Mouse (Mus musculus) retina, adult 2 months (tissue): ENCODE results near the gene Zfp622.

ENCODE experiments used
- DNase-seq: peaks from one replicate; pipeline ENCODE4 v3.0.0-alpha.2; 2012; ENCODE audit warnings: low read depth, low spot score

Zfp622 gene

DNA sequence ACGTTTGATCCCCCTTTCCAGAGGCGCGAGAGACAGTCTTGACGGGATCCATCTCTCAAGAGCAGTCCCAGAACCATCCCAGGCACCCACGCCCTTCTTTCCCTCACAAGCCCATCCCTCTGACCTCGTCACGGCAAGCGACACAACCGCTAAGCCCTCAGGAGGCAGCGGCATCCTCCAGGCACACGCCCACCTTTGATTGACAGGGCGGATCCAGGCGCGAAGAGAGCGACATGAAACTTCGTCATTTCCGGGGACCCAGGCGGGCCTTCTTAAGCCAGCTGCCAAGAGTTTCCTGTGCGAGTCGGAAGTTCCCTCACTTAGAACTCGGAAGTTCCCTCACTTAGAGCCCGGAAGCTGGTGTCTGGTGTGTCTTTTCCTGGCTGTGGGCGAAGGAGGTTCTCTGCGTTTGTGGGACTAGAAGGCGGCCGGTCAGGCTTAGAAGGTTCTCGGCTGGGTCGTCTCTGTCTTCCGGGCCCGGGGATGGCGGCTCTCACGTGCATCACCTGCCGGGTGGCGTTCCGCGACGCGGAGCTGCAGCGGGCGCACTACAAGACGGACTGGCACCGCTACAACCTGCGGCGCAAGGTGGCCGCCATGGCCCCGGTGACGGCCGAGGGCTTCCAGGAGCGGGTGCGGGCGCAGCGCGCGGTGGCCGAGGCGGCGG lies at the start of gene Zfp622:
Gene Zfp622, plus strand, starts transcription at position 300 of the 667 bp plus-strand sequence.
- peak; percentile 97 for DNase-seq

DNA sequence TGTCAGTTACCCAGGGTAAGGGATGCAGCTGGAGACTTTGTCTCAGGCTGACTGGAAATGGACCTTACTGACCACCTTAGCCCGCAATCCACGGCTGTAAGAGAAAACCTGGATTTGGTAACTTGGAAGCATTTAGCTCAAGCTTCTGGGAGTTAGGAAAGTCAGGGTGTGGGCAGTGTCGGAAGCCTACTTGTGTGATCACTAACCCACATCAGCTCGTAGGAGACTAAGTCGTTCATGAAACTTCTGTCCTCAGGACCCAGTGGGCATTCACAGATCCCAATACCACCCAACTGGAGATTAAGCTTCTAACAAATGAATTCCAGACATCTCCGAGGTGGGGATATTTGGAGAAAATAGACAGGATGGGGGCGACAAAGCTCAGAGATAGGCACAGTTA lies 49.8 kb upstream of the Zfp622 start:
- no peak for DNase-seq

DNA sequence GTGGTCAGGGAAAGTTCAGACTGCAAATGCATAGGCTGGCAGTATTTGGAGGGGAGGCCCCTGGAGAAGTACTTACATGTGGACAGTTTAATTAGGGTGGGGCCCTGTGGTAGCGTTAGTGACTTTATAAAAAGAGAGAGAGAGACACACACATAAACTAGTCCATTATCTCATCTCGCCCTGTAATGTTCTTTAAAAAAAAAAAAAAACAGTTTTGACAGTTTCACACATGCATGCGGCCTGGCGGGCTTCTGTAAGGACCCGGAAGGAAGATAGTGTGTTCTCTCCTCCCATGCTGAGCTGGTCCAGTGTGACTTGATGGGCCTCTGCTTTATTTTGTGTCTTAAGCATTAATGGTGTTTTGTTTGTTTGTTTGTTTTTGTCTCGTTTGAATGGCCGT lies 45.7 kb upstream of the Zfp622 start:
- no peak for DNase-seq

DNA sequence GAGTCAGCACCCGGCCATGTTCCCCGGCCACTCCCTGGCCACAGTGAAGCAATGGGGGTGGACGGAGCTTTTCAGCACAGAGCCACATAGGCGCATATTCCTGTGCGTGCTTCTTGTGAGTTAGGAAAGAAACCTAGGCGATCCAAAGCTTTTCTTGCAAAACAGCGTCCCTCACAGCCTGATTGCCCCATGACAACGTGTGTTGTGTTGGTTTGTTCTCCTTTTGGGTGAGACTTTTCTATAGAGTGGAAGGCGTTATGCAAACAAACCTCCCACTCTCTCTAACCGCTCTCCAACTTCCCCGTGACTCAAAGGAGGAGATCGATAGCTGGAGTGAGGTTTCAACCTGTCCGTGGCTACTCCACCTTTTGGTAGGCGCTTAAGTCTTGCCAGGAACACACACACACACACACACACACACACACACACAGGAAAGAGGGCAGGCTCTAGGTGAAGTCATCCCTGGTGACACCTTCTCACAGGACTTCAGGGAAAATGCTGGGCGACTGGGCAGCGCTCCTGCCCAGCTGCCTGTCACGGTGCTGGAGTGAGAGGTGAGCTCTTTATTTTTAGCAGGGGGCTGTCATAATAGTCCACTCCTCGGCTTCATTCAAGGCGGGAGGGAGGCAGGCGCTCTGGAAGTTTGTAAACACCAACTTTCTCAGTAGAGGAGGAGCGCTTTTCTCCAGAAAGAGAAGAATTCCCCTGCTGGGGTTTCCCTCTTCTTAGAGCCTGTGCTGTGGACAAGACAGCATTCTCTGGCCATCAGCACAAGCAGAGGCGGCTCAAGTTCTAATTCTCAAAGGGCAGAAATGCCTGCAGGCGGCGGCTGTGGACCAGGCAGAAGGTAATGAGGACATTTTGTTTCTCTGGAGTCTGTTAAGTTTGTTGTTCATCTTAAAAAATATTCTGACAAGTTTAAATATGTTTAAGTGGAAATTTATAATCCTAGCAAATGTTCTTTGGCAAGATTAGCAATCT lies 43.5 kb upstream of the Zfp622 start:
- DNase-seq = no peak

DNA sequence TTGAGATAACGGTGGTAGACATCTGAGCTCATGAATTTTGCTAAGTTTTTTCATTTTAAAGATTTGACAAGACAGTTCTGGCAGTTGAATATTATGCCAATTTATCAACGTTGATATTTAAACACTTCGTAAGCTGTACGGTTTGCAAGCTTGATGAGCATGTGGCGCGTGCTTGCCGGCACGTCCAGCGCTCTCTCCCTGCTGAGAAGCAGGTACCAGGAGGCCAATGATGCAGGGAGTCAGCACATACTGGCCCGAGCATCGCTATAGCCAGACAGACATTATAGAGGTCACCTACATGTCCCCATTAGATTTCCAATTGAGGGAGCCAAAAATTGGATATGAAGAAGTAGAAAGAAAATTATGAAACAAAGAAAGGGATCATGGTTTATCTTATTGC lies 42.7 kb upstream of the Zfp622 start:
- DNase-seq = no peak

DNA sequence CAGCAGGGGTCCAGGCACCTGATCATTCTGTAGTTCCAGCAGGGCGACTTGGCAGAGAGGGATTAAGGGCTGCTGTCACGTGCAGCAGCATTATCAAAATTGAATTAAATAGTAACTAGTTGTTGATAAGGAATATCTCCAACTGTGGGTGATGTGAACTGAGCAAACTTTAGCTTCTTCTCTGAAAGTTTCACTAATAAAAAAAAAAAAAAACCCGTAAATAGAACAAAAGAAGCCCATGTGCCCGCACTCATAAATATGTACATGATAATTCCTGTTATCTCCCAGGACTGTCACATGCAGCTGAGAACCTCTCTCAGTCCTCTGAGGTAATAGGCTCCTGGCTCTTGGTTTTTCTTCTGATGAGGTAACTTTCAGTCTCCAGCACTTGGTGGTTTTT lies 41.8 kb upstream of the Zfp622 start:
- no peak for DNase-seq

DNA sequence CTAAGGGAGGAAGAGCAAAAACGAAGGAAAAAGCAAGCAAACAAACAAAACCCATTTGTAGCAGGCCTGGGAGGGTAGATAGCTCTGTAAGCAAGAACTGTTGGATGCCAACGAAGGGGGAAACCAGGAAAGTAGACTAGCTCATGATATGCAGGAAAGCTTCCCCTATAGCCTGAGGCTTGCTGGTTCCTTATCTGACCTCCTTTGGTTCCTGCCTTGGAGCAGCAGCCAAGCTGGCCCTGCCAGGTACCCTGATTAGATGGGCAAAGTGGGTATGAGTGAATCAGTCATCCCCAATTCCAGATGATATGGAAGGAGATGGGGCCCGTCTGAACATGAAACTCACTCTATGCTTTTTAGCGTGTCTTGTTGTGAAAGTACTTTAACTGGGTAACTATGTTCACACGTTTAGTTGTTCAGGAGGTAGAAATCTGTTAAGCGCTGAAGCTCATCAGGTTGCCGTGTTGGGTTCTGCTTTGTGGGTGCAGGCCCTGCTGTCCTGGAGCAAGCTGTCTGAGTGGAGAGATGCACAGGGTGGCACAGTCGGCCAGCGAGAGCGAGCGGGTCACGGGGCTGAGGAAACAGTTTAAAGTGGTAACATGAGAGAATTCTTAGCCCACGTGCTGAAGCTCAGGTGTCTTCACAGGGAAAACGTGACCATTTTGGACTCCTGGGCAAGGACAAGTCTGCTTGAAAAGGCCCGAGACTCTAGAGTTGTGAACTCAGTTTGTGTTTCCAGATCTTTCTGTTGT lies 40.6 kb upstream of the Zfp622 start:
- no peak for DNase-seq

DNA sequence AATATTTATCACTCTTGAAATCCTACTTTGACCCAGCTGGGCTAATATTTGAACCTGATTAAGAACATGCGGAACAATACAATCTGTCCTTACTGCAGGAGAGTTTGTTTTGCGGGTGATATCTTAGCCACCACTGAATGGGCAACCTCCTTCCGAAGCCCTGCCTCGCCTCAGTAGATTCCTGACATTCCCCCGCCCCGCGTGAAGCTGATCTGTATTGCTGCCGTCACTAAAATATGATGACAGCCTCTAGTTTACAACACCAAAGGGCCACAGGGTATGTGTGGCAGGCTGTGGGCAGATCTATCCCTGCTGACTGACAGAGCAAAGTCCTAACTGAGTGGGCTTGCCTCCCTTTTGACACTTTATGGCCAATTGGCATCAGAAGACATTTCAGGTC lies 38.9 kb upstream of the Zfp622 start:
- DNase-seq = no peak

DNA sequence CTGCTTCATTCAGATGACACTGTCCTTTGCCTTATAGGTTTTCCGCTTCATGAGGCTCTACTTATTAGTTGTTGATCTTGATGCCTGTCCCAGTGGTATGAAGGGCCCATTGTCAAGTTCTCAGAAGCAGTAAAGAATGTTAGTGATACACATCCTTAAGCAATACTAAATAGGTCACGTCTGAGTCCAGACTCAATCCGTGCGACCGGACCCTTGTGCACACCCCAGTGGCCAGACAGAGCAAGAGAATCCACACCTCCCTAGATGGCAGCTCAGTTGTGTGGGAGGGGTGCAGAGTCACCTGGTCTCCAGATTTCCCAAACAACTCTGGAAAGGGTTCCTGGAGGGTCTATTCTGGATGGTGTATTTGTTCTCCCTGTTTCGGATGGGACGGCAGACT lies 37.7 kb upstream of the Zfp622 start:
- DNase-seq = no peak

DNA sequence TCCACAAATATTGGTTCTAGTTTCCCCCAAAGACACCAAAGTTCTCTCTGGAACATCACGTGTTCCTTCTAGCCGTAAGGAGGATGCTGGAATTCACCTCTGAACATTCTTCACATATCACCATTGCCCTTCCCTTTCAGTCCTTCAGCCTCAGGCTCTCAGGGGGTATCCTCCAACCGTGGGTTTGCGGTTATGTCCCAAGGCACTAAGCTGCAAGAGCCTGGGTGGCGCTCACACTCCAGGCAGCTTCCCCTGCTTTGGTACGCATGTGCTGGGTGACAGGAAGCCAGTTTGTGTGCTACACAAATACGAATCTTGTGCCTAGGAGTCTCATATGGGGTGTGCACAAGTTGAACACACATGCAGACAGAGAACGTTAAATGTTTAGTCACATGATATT lies 36.8 kb upstream of the Zfp622 start:
- DNase-seq = no peak

DNA sequence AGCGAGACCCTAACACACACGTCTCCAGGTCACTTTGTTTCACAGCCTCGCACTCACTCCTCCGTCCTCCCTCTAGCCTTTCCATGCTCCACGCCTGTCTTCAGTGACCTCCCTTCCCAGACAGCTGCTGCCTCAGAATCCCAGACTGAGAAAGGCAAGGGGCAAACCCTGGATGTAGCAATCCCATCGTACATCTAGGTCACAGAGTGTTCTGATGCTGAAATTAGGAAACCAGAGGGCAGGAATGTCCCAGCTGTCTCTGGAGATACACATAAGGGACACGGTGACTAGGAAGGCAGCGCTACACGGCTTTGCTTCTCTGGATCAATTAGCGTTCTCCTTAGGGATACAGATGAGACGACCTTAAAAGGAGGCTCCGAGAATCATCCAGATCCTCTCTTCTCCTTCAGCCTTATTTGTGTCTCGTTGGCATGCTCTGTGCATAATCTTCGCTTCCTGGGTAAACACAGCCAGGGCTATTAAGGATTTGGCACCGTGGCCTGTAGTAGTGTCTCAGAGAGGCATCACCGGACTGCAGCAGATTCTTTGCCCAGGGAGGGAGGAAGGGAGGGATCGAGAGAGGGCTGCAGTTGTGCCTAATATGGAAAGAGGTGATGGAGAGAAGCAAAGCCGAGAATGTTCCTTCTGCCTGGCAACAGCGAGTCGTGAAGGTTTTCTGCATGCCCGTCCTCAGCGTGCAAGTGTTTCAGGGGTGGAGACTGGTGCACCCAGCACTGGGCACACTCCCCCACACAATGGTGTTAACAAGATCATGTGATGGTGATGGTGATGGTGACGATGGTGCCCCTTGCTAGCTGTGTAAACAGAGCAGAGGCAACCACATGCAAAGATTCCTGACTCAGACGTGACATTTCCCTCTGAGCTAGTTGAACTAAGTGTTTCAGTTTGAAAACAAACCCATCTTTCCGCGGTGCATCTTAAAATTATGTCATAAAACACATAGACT lies 35.6 kb upstream of the Zfp622 start:
- no peak for DNase-seq

DNA sequence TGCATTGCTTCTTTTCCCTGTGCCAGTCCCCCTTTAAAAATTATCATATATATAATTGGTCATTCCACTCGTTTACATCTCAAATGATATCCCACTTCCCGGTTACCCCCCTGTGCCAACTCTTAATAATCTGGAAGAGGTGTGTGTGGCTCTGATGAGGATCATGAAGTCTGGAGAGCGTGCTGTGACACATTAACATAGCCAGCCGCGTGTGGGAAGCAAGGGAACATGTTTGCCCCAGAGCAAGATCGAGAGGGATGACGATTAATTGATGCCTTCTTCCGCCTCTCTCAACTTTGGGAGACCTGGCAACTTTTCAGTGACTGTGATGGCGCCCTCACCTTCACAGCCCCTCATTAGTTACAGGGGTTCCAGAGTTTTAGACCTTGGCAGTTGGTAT lies 34.5 kb upstream of the Zfp622 start:
- no peak for DNase-seq

DNA sequence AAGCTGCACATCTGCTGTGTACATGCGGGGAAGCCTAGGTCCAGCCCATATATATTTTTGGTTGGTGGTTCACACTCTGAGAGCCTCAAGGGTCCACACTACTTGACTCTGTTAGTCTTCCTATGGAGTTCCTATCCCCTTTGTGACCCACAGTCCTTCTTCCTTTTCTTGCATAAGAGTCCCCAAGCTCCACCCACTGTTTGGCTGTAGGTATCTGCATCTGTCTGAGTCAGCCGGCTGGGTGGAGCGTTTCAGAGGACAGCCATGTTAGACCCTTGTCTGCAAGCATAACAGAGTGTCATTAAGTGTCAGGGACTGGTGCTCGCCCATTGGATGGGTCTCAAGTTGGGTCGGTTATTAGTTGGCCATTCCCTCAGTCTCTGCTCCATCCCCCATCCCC lies 33.6 kb upstream of the Zfp622 start:
- no peak for DNase-seq

DNA sequence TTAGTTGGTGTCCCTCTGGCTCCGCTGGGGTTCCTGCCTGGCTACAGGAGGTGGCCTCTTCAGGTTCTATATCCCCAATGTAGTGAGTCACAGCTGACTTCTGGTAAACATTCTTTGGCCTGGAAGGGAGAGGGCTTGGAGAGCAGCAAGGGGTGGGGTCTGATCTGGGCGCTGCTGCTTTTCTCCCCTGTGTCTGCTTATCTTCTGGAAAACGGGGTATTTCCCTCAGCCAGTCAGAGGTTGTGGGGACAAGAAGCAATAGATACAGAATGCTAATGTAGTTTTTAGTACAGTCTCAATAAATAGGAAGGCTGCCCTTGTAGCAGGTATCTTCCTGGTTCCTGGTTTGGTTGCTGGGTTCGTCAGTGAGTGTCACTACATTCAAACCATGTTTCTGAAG lies 33.1 kb upstream of the Zfp622 start:
- no peak for DNase-seq

DNA sequence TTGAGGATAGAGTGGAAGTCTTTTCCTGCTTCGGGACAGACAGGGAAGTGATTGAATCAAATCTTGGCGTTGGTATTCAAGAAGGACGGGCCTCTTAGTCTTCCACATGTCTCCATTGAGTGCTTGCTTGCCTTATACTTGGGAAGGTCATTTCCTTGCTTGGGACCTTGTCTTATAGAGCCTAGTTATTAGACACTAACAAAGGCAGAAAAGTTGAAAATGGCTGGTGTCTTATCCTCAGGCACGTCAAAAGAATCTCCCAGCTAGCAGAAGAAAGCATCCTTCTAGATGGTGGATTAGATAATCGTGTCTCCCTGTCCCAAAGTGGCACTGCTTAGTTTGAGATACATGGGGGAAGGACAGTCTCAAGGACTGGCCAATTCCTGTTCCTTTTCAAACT lies 28.2 kb upstream of the Zfp622 start:
- no peak for DNase-seq

DNA sequence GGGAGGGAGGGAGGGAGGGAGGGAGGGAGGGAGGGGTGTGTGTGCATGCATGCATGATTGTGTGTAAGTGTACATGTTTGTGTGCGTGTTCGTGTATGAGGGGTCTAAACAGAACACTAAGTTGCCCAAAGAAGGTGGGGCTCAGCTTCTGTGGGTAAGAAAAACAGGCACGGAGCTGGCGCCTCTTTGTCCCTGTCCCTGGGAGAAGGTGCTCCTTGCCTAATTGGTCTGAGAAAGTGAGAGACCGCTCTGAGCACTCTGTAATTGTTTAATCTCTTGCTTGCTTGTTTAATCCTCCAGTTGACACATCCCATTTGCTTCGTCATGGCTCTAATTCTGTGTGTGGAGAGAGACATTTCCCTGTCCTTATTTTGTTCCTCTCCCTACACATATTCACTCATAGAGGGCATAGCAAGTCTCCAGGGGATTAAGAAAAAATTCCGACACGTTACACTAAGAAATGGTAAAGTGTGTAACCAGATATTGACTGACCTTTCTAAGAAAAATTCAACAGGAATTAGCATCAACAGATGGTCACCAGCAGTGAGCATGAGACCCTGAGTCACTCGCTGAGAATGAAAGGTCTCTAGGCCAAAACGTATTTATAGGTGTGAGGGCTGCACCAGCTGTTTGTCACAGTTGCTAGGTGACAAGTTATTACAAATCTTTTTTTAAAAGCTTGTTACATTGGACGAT lies 27.6 kb upstream of the Zfp622 start:
- DNase-seq = no peak

DNA sequence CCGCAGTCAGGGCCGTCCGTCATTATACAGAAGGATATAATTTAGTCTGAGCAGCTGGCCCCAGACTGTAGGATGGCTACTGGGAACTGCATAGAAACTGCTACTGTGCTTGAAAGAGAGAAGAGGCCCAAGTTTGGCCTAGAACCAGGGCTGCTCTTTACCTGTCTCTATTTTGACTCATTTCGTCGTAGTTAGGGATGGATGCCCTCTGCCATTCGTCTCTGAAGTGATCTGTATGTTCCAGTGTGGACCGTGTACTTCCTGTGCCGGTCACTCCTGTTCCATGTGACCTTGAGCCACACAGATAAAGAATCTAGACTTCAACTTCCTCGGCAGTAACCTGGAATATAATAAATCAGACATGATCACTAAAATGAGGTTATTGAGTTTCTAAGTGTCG lies 26.5 kb upstream of the Zfp622 start:
- DNase-seq = no peak

DNA sequence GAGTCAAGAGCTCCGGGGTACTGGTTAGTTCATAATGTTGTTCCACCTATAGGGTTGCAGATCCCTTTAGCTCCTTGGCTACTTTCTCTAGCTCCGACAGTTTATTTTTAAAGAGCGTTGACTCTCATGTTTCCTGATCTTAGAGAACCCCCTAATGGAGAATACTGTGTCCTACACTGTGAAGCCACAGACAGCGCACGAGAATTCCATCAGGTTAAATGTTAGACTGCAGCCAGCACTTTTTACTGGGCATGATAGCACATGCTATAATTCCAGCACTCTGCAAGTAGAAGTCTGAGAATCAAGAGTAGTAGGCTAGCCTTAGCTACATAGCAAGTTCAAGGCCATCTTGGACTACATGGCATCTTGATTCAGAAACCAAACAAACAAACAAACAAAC lies 24.8 kb upstream of the Zfp622 start:
- DNase-seq = peak; percentile 29

DNA sequence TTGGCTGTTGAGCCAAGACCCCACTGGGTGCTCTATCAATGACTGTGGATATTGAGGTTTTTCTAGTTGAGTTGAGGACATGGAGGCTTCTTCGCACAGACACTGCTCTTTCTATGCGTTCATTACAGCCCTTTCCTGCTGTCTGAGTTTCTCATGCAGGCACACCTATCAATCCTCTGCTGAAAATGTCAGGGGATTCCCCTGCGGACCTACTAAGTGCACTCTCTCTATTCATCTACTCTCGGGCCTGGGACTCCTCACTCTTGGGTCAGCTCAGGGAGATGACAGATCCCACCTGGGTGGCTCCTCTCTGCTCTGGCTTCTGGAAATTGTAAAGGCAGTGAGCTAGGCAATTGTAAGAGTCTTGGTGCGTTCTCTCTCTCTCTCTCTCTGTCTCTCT lies 23.9 kb upstream of the Zfp622 start:
- DNase-seq = no peak

DNA sequence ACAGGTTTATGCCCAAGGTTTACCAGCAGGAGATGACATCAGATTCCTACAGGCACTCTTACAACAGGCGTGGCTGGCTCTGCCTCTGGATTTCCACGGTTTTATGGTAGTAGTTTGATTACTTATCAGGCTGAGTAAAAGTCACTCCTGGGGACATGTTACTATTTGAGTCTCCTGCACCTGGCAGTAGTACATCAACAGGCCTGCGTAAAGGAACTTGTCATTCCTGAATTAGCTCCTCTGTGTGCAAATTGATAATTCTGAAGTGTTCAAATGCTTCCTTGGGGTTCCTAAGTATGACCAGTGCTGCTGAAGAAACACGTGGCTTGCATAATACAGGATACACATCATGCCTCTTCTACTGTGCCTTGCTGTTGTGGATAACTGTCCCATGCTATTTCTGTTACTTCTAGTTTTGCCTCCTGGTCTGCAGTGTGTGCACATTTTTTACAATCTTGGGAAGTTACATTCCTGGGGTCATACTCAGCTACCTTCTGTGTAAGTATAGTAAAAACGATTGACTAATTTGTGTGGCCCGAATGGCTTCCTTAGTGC lies 17.9 kb upstream of the Zfp622 start:
- no peak for DNase-seq
